20 mouse cellular contexts compared by ENCODE assay signal in the genomic region with DNA sequence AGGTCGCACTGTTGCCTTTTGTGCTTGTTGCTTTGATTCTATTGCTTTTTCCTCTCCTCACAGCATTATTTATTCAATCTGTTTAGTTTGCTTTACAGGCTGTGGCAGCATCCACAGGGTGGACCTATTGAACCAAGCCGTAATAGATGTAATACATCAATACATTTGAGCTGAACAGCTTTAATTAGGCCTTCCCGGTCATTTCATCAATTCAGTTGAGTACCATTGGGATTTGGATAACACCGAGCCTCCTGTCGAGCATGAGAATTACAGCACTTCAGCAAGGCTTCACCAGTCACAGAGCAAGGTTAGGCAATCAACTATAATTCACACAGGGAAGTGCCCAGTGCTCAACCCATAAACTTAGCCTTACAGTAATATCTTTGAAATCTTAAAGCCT.
A peak's percentile ranks its signal among the peaks of the same experiment; 100 is the strongest.
DNase-seq lines count a peak whose midpoint lies in the region; ATAC-seq and TF ChIP-seq lines count a peak whose summit lies in the region.
"Had no signal": no experiment of that assay in that cellular context is flagged by ENCODE, and none has a peak within 500 bp of the region (broad histone marks: within the 10 kb centered on the region; RNA-seq: fewer than 3 reads in every experiment).

No protein-coding gene starts in this region.

- WGBS in forebrain, embryonic 14.5 days = 7% methylated on average over 5 of the region's 5 CpGs
- 38% methylated on average over 5 of the region's 5 CpGs for WGBS in forebrain, embryonic 10.5 days
- 22% methylated on average over 5 of the region's 5 CpGs for WGBS in neural tube, embryonic 12.5 days

- H3K27me3 ChIP-seq in forebrain, embryonic 14.5 days (replicated peaks; ENCODE audit: control insufficient read depth, insufficient read depth, low read length) = no peaks in the 10 kb centered on the region
- peaks cover 25% of the 10 kb centered on the region for H3K27me3 ChIP-seq in forebrain, embryonic 10.5 days (ENCODE audit: poor library complexity, severe bottlenecking)
- no peaks in the 10 kb centered on the region for H3K27me3 ChIP-seq in neural tube, embryonic 12.5 days (replicated peaks)
- H3K27me3 ChIP-seq: embryonic facial prominence, embryonic 15.5 days; heart, embryonic 12.5 days; limb, embryonic 15.5 days; liver, embryonic 15.5 days had no signal

- H3K4me3 ChIP-seq in forebrain, embryonic 14.5 days (ENCODE audit: low read depth, low read length) = no peak overlapping the region
- H3K4me3 ChIP-seq in forebrain, embryonic 10.5 days = no peak overlapping the region
- no peak overlapping the region for H3K4me3 ChIP-seq in neural tube, embryonic 12.5 days
- H3K4me3 ChIP-seq: embryonic facial prominence, embryonic 15.5 days; heart, embryonic 12.5 days; limb, embryonic 15.5 days; liver, embryonic 15.5 days had no signal

- no peak for TF ChIP-seq POLR2A in brain, embryonic 14.5 days (IDR thresholded peaks at IDR 0.05; ENCODE audit: borderline replicate concordance, extremely low read depth, insufficient read depth, insufficient read length, poor library complexity, severe bottlenecking)

- no peaks in the 10 kb centered on the region for H3K4me1 ChIP-seq in forebrain, embryonic 14.5 days (ENCODE audit: control insufficient read depth, insufficient read depth, low read length)
- peaks cover 5% of the 10 kb centered on the region; the same call in 1 of the 2 replicates for H3K4me1 ChIP-seq in forebrain, embryonic 10.5 days
- H3K4me1 ChIP-seq in neural tube, embryonic 12.5 days = no peaks in the 10 kb centered on the region
- H3K4me1 ChIP-seq: embryonic facial prominence, embryonic 15.5 days; heart, embryonic 12.5 days; limb, embryonic 15.5 days; liver, embryonic 15.5 days had no signal

- no peaks in the 10 kb centered on the region for H3K36me3 ChIP-seq in forebrain, embryonic 14.5 days (ENCODE audit: control insufficient read depth, insufficient read depth, low read length)
- no peaks in the 10 kb centered on the region for H3K36me3 ChIP-seq in forebrain, embryonic 10.5 days (replicated peaks)
- no peaks in the 10 kb centered on the region for H3K36me3 ChIP-seq in neural tube, embryonic 12.5 days
- H3K36me3 ChIP-seq: embryonic facial prominence, embryonic 15.5 days; heart, embryonic 12.5 days; limb, embryonic 15.5 days; liver, embryonic 15.5 days had no signal

- peak; percentile 58; the same call in 1 of the 2 replicates for ATAC-seq in forebrain, embryonic 14.5 days
- ATAC-seq in neural tube, embryonic 12.5 days (ENCODE audit: low FRiP score, low read depth) = peak; percentile 82
- no peak for ATAC-seq in activated CD4-positive, CD25-positive, alpha-beta regulatory T cell, adult 4 months

- DNase-seq in forebrain, embryonic 14.5 days (ENCODE audit: low spot score) = peak; percentile 38
- no peak for DNase-seq in forebrain, embryonic 10.5 days (ENCODE audit: extremely low spot score, low spot score)
- peak; percentile 71 for DNase-seq in brain, embryonic 14.5 days (ENCODE audit: low read depth)
- peak; percentile 6 for DNase-seq in forelimb bud, embryonic 11.5 days (ENCODE audit: low read depth, low spot score)
- DNase-seq in cerebellum, adult 18-20 months = no peak
- no peak for DNase-seq in T-cell, adult 2 months (ENCODE audit: low spot score)
- DNase-seq: B cell, adult 2 months; cerebellum, adult 8-10 months; heart, postnatal 14 days; kidney, adult 18-20 months; kidney, postnatal 10 days; right cerebral cortex, adult 18-20 months had no signal

- no peak for TF ChIP-seq CTCF in brain, embryonic 14.5 days (IDR thresholded peaks at IDR 0.05; ENCODE audit: borderline replicate concordance, extremely low read depth, insufficient read depth, insufficient read length)

- H3K4me2 ChIP-seq in forebrain, embryonic 14.5 days (ENCODE audit: low read length) = no peak overlapping the region
- H3K4me2 ChIP-seq in neural tube, embryonic 12.5 days (replicated peaks) = no peak overlapping the region
- H3K4me2 ChIP-seq: embryonic facial prominence, embryonic 15.5 days; heart, embryonic 12.5 days; limb, embryonic 15.5 days; liver, embryonic 15.5 days had no signal

- no peaks in the 10 kb centered on the region for H3K9me3 ChIP-seq in forebrain, embryonic 14.5 days (replicated peaks; ENCODE audit: control insufficient read depth, low read length)
- no peaks in the 10 kb centered on the region for H3K9me3 ChIP-seq in forebrain, embryonic 10.5 days
- no peaks in the 10 kb centered on the region for H3K9me3 ChIP-seq in neural tube, embryonic 12.5 days
- H3K9me3 ChIP-seq: embryonic facial prominence, embryonic 15.5 days; limb, embryonic 15.5 days; liver, embryonic 15.5 days had no signal

- no peak overlapping the region for H3K9ac ChIP-seq in forebrain, embryonic 14.5 days (ENCODE audit: low read length)
- H3K9ac ChIP-seq in neural tube, embryonic 12.5 days = no peak overlapping the region
- H3K9ac ChIP-seq: embryonic facial prominence, embryonic 15.5 days; heart, embryonic 12.5 days; limb, embryonic 15.5 days; liver, embryonic 15.5 days had no signal

- no peak overlapping the region for H3K27ac ChIP-seq in forebrain, embryonic 14.5 days (ENCODE audit: low read depth, low read length)
- no peak overlapping the region for H3K27ac ChIP-seq in forebrain, embryonic 10.5 days
- no peak overlapping the region for H3K27ac ChIP-seq in neural tube, embryonic 12.5 days
- H3K27ac ChIP-seq: embryonic facial prominence, embryonic 15.5 days; limb, embryonic 15.5 days; liver, embryonic 15.5 days; macrophage; stomach, postnatal 0 days had no signal

Comparison
In these comparisons a context has a peak if more than half of its experiments do, and no peak if none do; other contexts are left out.
1. DNase-seq: peak in forebrain, embryonic 14.5 days (single experiment), brain, embryonic 14.5 days (single experiment) and forelimb bud, embryonic 11.5 days (single experiment); none in forebrain, embryonic 10.5 days (single experiment), cerebellum, adult 18-20 months (0 of 2) and T-cell, adult 2 months (single experiment).